In the genomic region with DNA sequence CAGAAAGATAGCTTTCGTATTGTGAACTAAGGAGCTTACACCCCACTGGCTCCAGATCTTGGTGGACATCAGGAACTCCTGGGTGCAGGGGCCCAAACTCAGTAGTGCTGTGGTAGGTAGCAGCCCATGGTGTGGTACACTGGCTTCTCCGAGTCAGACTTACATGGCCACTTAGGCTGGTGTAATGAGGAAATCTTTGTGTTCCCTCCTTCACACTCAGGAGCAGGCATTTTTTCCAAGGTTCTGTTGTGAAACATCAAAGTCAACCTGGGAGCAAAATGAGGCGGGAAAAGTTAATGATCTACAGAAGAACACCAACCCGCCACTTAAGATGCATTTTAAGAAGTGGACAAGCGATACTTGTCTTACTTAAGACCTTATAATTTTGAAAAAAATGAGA, we compare ENCODE assay signal across 22 mouse cellular contexts. TPM values are rescaled to one million over a fixed set of nuclear protein-coding genes. Genes with fewer than 3 reads are reported as not detected.
DNase-seq lines count a peak whose midpoint lies in the region; ATAC-seq and TF ChIP-seq lines count a peak whose summit lies in the region.
"Had no signal": no experiment of that assay in that cellular context is flagged by ENCODE, and none has a peak within 500 bp of the region (broad histone marks: within the 10 kb centered on the region; RNA-seq: fewer than 3 reads in every experiment).

No protein-coding gene starts in this region.

- H3K27ac ChIP-seq in intestine, embryonic 16.5 days (ENCODE audit: low read length): no peak overlapping the region
- H3K27ac ChIP-seq in intestine, embryonic 15.5 days: no peak overlapping the region
- H3K27ac ChIP-seq in kidney, postnatal 0 days: 0 out of 2 replicates have a peak overlapping the region, but pooled peaks have one; percentile 31
- H3K27ac ChIP-seq in midbrain, embryonic 11.5 days (ENCODE audit: low read depth, low read length): no peak overlapping the region
- no peak overlapping the region for H3K27ac ChIP-seq in midbrain, embryonic 13.5 days
- H3K27ac ChIP-seq: forebrain, embryonic 10.5 days; forebrain, embryonic 13.5 days; hindbrain, embryonic 12.5 days had no signal

- H3K4me1 ChIP-seq in intestine, embryonic 16.5 days (ENCODE audit: control insufficient read depth, insufficient read depth, low read length): peaks cover 16% of the 10 kb centered on the region; the same call in 1 of the 2 replicates
- 0 out of 2 replicates have a peak, but pooled peaks cover 9% of the 10 kb centered on the region for H3K4me1 ChIP-seq in intestine, embryonic 15.5 days (replicated peaks)
- 0 out of 2 replicates have a peak, but pooled peaks cover 6% of the 10 kb centered on the region for H3K4me1 ChIP-seq in kidney, postnatal 0 days (replicated peaks; ENCODE audit: insufficient read depth, low read length)
- no peaks in the 10 kb centered on the region for H3K4me1 ChIP-seq in midbrain, embryonic 11.5 days (ENCODE audit: control insufficient read depth, insufficient read depth, low read length)
- H3K4me1 ChIP-seq in midbrain, embryonic 13.5 days (replicated peaks): no peaks in the 10 kb centered on the region
- H3K4me1 ChIP-seq: forebrain, embryonic 10.5 days; forebrain, embryonic 13.5 days; hindbrain, embryonic 12.5 days had no signal

- no peaks in the 10 kb centered on the region for H3K9me3 ChIP-seq in intestine, embryonic 16.5 days (ENCODE audit: control insufficient read depth, low read length)
- H3K9me3 ChIP-seq in intestine, embryonic 15.5 days: no peaks in the 10 kb centered on the region
- H3K9me3 ChIP-seq in kidney, postnatal 0 days (replicated peaks; ENCODE audit: low read length): no peaks in the 10 kb centered on the region
- H3K9me3 ChIP-seq in midbrain, embryonic 11.5 days (ENCODE audit: control insufficient read depth, low read length): no peaks in the 10 kb centered on the region
- no peaks in the 10 kb centered on the region for H3K9me3 ChIP-seq in midbrain, embryonic 13.5 days
- H3K9me3 ChIP-seq: forebrain, embryonic 10.5 days; forebrain, embryonic 13.5 days; hindbrain, embryonic 12.5 days had no signal

- no peak overlapping the region for H3K9ac ChIP-seq in intestine, embryonic 16.5 days (ENCODE audit: low read depth, low read length)
- no peak overlapping the region for H3K9ac ChIP-seq in intestine, embryonic 15.5 days
- no peak overlapping the region for H3K9ac ChIP-seq in kidney, postnatal 0 days (ENCODE audit: low read depth, low read length)
- H3K9ac ChIP-seq in midbrain, embryonic 11.5 days (ENCODE audit: low read length): no peak overlapping the region
- no peak overlapping the region for H3K9ac ChIP-seq in midbrain, embryonic 13.5 days (replicated peaks)
- H3K9ac ChIP-seq: forebrain, embryonic 13.5 days; hindbrain, embryonic 12.5 days had no signal

- H3K27me3 ChIP-seq in intestine, embryonic 16.5 days (replicated peaks; ENCODE audit: control insufficient read depth, insufficient read depth, low read length): no peaks in the 10 kb centered on the region
- no peaks in the 10 kb centered on the region for H3K27me3 ChIP-seq in intestine, embryonic 15.5 days (replicated peaks)
- no peaks in the 10 kb centered on the region for H3K27me3 ChIP-seq in kidney, postnatal 0 days (ENCODE audit: insufficient read depth, low read length)
- H3K27me3 ChIP-seq in midbrain, embryonic 11.5 days (ENCODE audit: control insufficient read depth, insufficient read depth, low read length): no peaks in the 10 kb centered on the region
- no peaks in the 10 kb centered on the region for H3K27me3 ChIP-seq in midbrain, embryonic 13.5 days
- H3K27me3 ChIP-seq: forebrain, embryonic 13.5 days; hindbrain, embryonic 12.5 days had no signal

- WGBS in intestine, embryonic 16.5 days: 69% methylated on average over 5 of the region's 5 CpGs
- WGBS in intestine, embryonic 15.5 days: 74% methylated on average over 5 of the region's 5 CpGs
- 63% methylated on average over 5 of the region's 5 CpGs for WGBS in kidney, postnatal 0 days
- 89% methylated on average over 5 of the region's 5 CpGs for WGBS in midbrain, embryonic 11.5 days
- WGBS in midbrain, embryonic 13.5 days: 90% methylated on average over 5 of the region's 5 CpGs

- no peak for TF ChIP-seq CTCF in kidney, postnatal 0 days (IDR thresholded peaks at IDR 0.05; ENCODE audit: low read depth)

- ATAC-seq in intestine, embryonic 16.5 days: peak; percentile 38; the same call in 1 of the 2 replicates
- no peak for ATAC-seq in intestine, embryonic 15.5 days
- no peak for ATAC-seq in kidney, postnatal 0 days (replicated peaks; ENCODE audit: low FRiP score, low read depth)
- no peak for ATAC-seq in midbrain, embryonic 11.5 days (ENCODE audit: low FRiP score)
- ATAC-seq in midbrain, embryonic 13.5 days: no peak
- ATAC-seq: activated CD4-positive, CD25-positive, alpha-beta regulatory T cell, adult 4 months; forebrain, embryonic 13.5 days; forebrain, embryonic 16.5 days had no signal

- H3K36me3 ChIP-seq in intestine, embryonic 16.5 days (ENCODE audit: control insufficient read depth, insufficient read depth, low read length): no peaks in the 10 kb centered on the region
- H3K36me3 ChIP-seq in intestine, embryonic 15.5 days: no peaks in the 10 kb centered on the region
- no peaks in the 10 kb centered on the region for H3K36me3 ChIP-seq in kidney, postnatal 0 days (ENCODE audit: insufficient read depth, low read length)
- no peaks in the 10 kb centered on the region for H3K36me3 ChIP-seq in midbrain, embryonic 11.5 days (ENCODE audit: control insufficient read depth, insufficient read depth, low read length)
- no peaks in the 10 kb centered on the region for H3K36me3 ChIP-seq in midbrain, embryonic 13.5 days
- H3K36me3 ChIP-seq: forebrain, embryonic 10.5 days; hindbrain, embryonic 12.5 days had no signal

- no peak overlapping the region for H3K4me3 ChIP-seq in intestine, embryonic 16.5 days (ENCODE audit: low read length)
- no peak overlapping the region for H3K4me3 ChIP-seq in intestine, embryonic 15.5 days (replicated peaks)
- H3K4me3 ChIP-seq in kidney, postnatal 0 days (replicated peaks; ENCODE audit: low read depth, low read length): no peak overlapping the region
- no peak overlapping the region for H3K4me3 ChIP-seq in midbrain, embryonic 11.5 days (ENCODE audit: low read depth, low read length)
- H3K4me3 ChIP-seq in midbrain, embryonic 13.5 days (replicated peaks): no peak overlapping the region
- H3K4me3 ChIP-seq: forebrain, embryonic 10.5 days; forebrain, embryonic 13.5 days; hindbrain, embryonic 12.5 days had no signal

- H3K4me2 ChIP-seq in intestine, embryonic 16.5 days (ENCODE audit: low read depth, low read length): no peak overlapping the region
- H3K4me2 ChIP-seq in intestine, embryonic 15.5 days (replicated peaks): no peak overlapping the region
- no peak overlapping the region for H3K4me2 ChIP-seq in kidney, postnatal 0 days (ENCODE audit: low read length)
- H3K4me2 ChIP-seq in midbrain, embryonic 11.5 days: no peak overlapping the region
- no peak overlapping the region for H3K4me2 ChIP-seq in midbrain, embryonic 13.5 days (replicated peaks)
- H3K4me2 ChIP-seq: forebrain, embryonic 13.5 days; heart, embryonic 11.5 days; hindbrain, embryonic 12.5 days had no signal

- no peak for DNase-seq in kidney, postnatal 0 days (ENCODE audit: low spot score)
- DNase-seq in kidney, postnatal 4 days: no peak
- peak; percentile 2 for DNase-seq in midbrain, embryonic 11.5 days (ENCODE audit: low spot score, missing footprints)
- no peak for DNase-seq in cerebellum, postnatal 10 days
- DNase-seq: adrenal gland, adult 8-10 months; adrenal gland, postnatal 25 days; cerebellum, postnatal 14 days; gastrocnemius, postnatal 14 days had no signal

RNA-seq across cellular contexts. Expression of a gene that starts 21.8 kb away (rescaled TPM):
- 11.8 and 12.3 TPM in 2 replicates for polyA plus RNA-seq in intestine, embryonic 16.5 days (2015; fragmentation: Nextera tagmentation; extraction: Ambion mirVana)
- 15.1 and 15.5 TPM in 2 replicates for polyA plus RNA-seq in intestine, embryonic 15.5 days (2015; fragmentation: Nextera tagmentation; extraction: Ambion mirVana)
- 26.0 and 27.4 TPM in 2 replicates for polyA plus RNA-seq in kidney, postnatal 0 days (2015; fragmentation: Nextera tagmentation; extraction: Ambion mirVana)
- 22.4 and 23.0 TPM in 2 replicates for polyA plus RNA-seq in midbrain, embryonic 11.5 days (2014; fragmentation: Nextera tagmentation; extraction: Ambion mirVana)
- 49.0 and 53.3 TPM in 2 replicates for polyA plus RNA-seq in midbrain, embryonic 13.5 days (2015; fragmentation: Nextera tagmentation; extraction: Ambion mirVana)

RNA-seq across cellular contexts. Expression of a gene that starts 36.5 kb away (rescaled TPM):
- 0.06 TPM in 1 of 2 replicates, not detected in the other for polyA plus RNA-seq in intestine, embryonic 16.5 days (2015; fragmentation: Nextera tagmentation; extraction: Ambion mirVana)
- not detected in 2 replicates for polyA plus RNA-seq in intestine, embryonic 15.5 days (2015; fragmentation: Nextera tagmentation; extraction: Ambion mirVana)
- not detected in 2 replicates for polyA plus RNA-seq in kidney, postnatal 0 days (2015; fragmentation: Nextera tagmentation; extraction: Ambion mirVana)
- not detected in 2 replicates for polyA plus RNA-seq in midbrain, embryonic 11.5 days (2014; fragmentation: Nextera tagmentation; extraction: Ambion mirVana)
- polyA plus RNA-seq in midbrain, embryonic 13.5 days (2015; fragmentation: Nextera tagmentation; extraction: Ambion mirVana): not detected in 2 replicates
- polyA plus RNA-seq: activated CD4-positive, CD25-positive, alpha-beta regulatory T cell, adult 4 months; brain, embryonic 14.5 days; embryonic facial prominence, embryonic 11.5 days; embryonic facial prominence, embryonic 14.5 days; forebrain, embryonic 10.5 days; forebrain, embryonic 13.5 days; forebrain, embryonic 16.5 days; heart, embryonic 11.5 days; heart, embryonic 14.5 days; heart, postnatal 0 days; hindbrain, embryonic 12.5 days had no signal
